Mouse (Mus musculus): ENCODE data around the gene Galnt7. TPM values are rescaled to one million over a fixed set of nuclear protein-coding genes. Genes with fewer than 3 reads are reported as not detected.

Galnt7 gene
- total and polyA plus RNA-seq, 3 experiments = 11.1 to 138 (median 18.5) TPM

DNA sequence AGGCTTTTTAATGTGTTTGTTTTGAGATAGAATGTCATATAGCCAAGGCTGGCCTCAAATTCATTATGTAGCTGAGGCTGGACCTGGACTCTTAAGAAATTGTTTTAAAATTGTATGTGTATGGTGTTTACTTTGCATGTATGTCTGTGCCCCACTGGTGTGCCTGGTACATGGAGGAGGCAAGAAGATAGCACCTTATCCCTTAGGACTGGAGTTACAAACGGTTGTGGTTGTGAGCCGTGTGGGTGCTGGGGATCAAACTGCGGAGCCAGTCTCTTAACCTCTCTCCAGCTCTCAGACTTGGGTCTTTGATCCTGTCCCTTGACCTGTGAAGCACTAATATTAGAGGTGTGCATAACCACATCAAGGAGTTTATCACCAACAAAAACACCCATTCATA lies 106.0 kb downstream of the Galnt7 start:
- H3K79me2 ChIP-seq (ENCODE audit: control insufficient read depth, insufficient read depth, low read length, poor library complexity) = no peaks in the 10 kb centered on the region
- H3K9me3 ChIP-seq (replicated peaks; ENCODE audit: insufficient read depth, low read length) = no peaks in the 10 kb centered on the region
- H3K27ac ChIP-seq (ENCODE audit: control insufficient read depth, low read depth, low read length) = no peak overlapping the region
- H3K4me1 ChIP-seq (ENCODE audit: control insufficient read depth in 1 of 2, insufficient read depth in 2 of 2, low read length in 2 of 2) = peaks cover 5 to 10% of the 10 kb centered on the region in 2 experiments
- no peak overlapping the region for H3K9ac ChIP-seq (ENCODE audit: control insufficient read depth, low read depth, low read length, poor library complexity, severe bottlenecking)
- no peak for DNase-seq (ENCODE audit: low read depth, low spot score)
- peaks cover 0 to 13% of the 10 kb centered on the region in 2 experiments; a peak in 3 of 4 replicates for H3K36me3 ChIP-seq (ENCODE audit: control insufficient read depth in 1 of 2, insufficient read depth in 2 of 2, low read length in 2 of 2)
- TF ChIP-seq MAZ (IDR thresholded peaks at IDR 0.05; ENCODE audit: low read depth, low read length) = no peak
- no peak for TF ChIP-seq MYB (IDR thresholded peaks at IDR 0.05; ENCODE audit: low read depth, low read length)
- no peak for TF ChIP-seq JUND (IDR thresholded peaks at IDR 0.05; ENCODE audit: low read depth, low read length)
- no peak overlapping the region for H3K4me3 ChIP-seq (ENCODE audit: control insufficient read depth in 1 of 2, insufficient read depth in 1 of 2, low read depth in 2 of 2, low read length in 2 of 2)
- H3K27me3 ChIP-seq (ENCODE audit: control insufficient read depth in 1 of 2, insufficient read depth in 2 of 2, low read length in 2 of 2) = no peaks in the 10 kb centered on the region

- no peak for DNase-seq (ENCODE audit: low read depth, low spot score)
- Histone ChIP-seq H3K36me3 (ENCODE audit: control insufficient read depth in 1 of 2, insufficient read depth in 2 of 2, low read length in 2 of 2) (peaks cover 0 to 10% of the 10 kb centered on the region in 2 experiments; a peak in 3 of 4 replicates), H3K9ac (ENCODE audit: control insufficient read depth, low read depth, low read length, poor library complexity, severe bottlenecking) (no peak overlapping the region), H3K4me3 (ENCODE audit: control insufficient read depth in 1 of 2, insufficient read depth in 1 of 2, low read depth in 2 of 2, low read length in 2 of 2) (no peak overlapping the region), H3K27me3 (ENCODE audit: control insufficient read depth in 1 of 2, insufficient read depth in 2 of 2, low read length in 2 of 2) (no peaks in the 10 kb centered on the region), H3K79me2 (ENCODE audit: control insufficient read depth, insufficient read depth, low read length, poor library complexity) (no peaks in the 10 kb centered on the region), H3K4me1 (ENCODE audit: control insufficient read depth in 1 of 2, insufficient read depth in 2 of 2, low read length in 2 of 2) (peaks cover 2 to 6% of the 10 kb centered on the region in 2 experiments; a peak in 3 of 4 replicates), H3K9me3 (replicated peaks; ENCODE audit: insufficient read depth, low read length) (no peaks in the 10 kb centered on the region), H3K27ac (ENCODE audit: control insufficient read depth, low read depth, low read length) (no peak overlapping the region)
- no peak for TF ChIP-seq ELF1 (IDR thresholded peaks at IDR 0.05; ENCODE audit: low read depth, low read length)
- TF ChIP-seq EP300 (IDR thresholded peaks at IDR 0.05; ENCODE audit: low read depth in 1 of 2, low read length in 2 of 2) = peak in 1 of 2 experiments; percentile 21; a peak in 1 of 4 replicates
Measured at GRCm38 (mm10) chr8:57546401-57546800, 106.4 kb downstream of the Galnt7 start.

DNA sequence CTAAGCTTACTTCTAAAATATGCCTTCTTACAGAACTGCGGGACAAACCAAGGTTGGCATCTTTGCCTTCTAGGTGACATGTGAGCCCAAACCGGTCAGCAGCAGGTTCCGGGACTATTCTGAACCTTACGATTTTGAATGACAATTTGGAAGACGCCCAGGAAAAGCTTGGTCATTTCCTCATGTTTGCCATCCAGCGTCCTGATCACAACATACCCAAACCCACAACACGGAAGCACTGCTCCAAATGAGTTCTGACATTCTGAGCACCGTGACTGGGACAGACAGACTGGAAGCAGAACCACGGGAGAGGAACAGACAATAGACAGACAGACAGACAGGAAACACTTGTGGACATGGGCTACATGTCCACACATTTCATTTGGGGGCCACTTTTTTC lies 111.4 kb downstream of the Galnt7 start:
- no peak overlapping the region for H3K9ac ChIP-seq (ENCODE audit: control insufficient read depth, low read depth, low read length, poor library complexity, severe bottlenecking)
- H3K79me2 ChIP-seq (ENCODE audit: control insufficient read depth, insufficient read depth, low read length, poor library complexity) = no peaks in the 10 kb centered on the region
- peaks cover 0 to under 1% of the 10 kb centered on the region in 2 experiments; a peak in 3 of 4 replicates for H3K36me3 ChIP-seq (ENCODE audit: control insufficient read depth in 1 of 2, insufficient read depth in 2 of 2, low read length in 2 of 2)
- no peaks in the 10 kb centered on the region for H3K27me3 ChIP-seq (ENCODE audit: control insufficient read depth in 1 of 2, insufficient read depth in 2 of 2, low read length in 2 of 2)
- no peak for DNase-seq (ENCODE audit: low read depth, low spot score)
- no peak overlapping the region for H3K4me3 ChIP-seq (ENCODE audit: control insufficient read depth in 1 of 2, insufficient read depth in 1 of 2, low read depth in 2 of 2, low read length in 2 of 2)
- H3K4me1 ChIP-seq (ENCODE audit: control insufficient read depth in 1 of 2, insufficient read depth in 2 of 2, low read length in 2 of 2) = peaks cover 0 to under 1% of the 10 kb centered on the region in 2 experiments; a peak in 1 of 4 replicates
- no peak overlapping the region for H3K27ac ChIP-seq (ENCODE audit: control insufficient read depth, low read depth, low read length)
- TF ChIP-seq RAD21 (IDR thresholded peaks at IDR 0.05; ENCODE audit: low read depth, low read length) (no peak), HCFC1 (IDR thresholded peaks at IDR 0.05; ENCODE audit: low read depth, low read length) (no peak), SMC3 (IDR thresholded peaks at IDR 0.05; ENCODE audit: low read depth, low read length) (no peak)
- no peaks in the 10 kb centered on the region for H3K9me3 ChIP-seq (replicated peaks; ENCODE audit: insufficient read depth, low read length)

GRCm38 (mm10) chr8:57540951-57541350 lies 111.9 kb downstream of the Galnt7 start:
- no peaks in the 10 kb centered on the region for H3K4me1 ChIP-seq (ENCODE audit: control insufficient read depth in 1 of 2, insufficient read depth in 2 of 2, low read length in 2 of 2)
- H3K36me3 ChIP-seq (ENCODE audit: control insufficient read depth in 1 of 2, insufficient read depth in 2 of 2, low read length in 2 of 2) = no peaks in the 10 kb centered on the region; a peak in 1 of 4 replicates
- no peak overlapping the region for H3K9ac ChIP-seq (ENCODE audit: control insufficient read depth, low read depth, low read length, poor library complexity, severe bottlenecking)
- no peaks in the 10 kb centered on the region for H3K9me3 ChIP-seq (replicated peaks; ENCODE audit: insufficient read depth, low read length)
- H3K79me2 ChIP-seq (ENCODE audit: control insufficient read depth, insufficient read depth, low read length, poor library complexity) = no peaks in the 10 kb centered on the region
- TF ChIP-seq JUND (IDR thresholded peaks at IDR 0.05; ENCODE audit: low read depth, low read length) = no peak
- no peak for TF ChIP-seq ELF1 (IDR thresholded peaks at IDR 0.05; ENCODE audit: low read depth, low read length)
- no peak for TF ChIP-seq MAZ (IDR thresholded peaks at IDR 0.05; ENCODE audit: low read depth, low read length)
- no peak for TF ChIP-seq GATA1 (IDR thresholded peaks at IDR 0.05; ENCODE audit: low read depth, low read length)
- TF ChIP-seq SMC3 (IDR thresholded peaks at IDR 0.05; ENCODE audit: low read depth, low read length) = no peak
- no peak for TF ChIP-seq SIN3A (IDR thresholded peaks at IDR 0.05; ENCODE audit: low read length)
- TF ChIP-seq TCF12 (IDR thresholded peaks at IDR 0.05; ENCODE audit: low read depth, low read length) = no peak
- TF ChIP-seq CHD2 (IDR thresholded peaks at IDR 0.05; ENCODE audit: low read length) = no peak
- TF ChIP-seq MYB (IDR thresholded peaks at IDR 0.05; ENCODE audit: low read depth, low read length) = no peak
- no peak for TF ChIP-seq POLR2A (IDR thresholded peaks at IDR 0.05; ENCODE audit: control insufficient read depth in 1 of 2, insufficient read depth in 1 of 2, low read depth in 1 of 2, low read length in 2 of 2, poor library complexity in 1 of 2)
- no peak for TF ChIP-seq MEF2A (IDR thresholded peaks at IDR 0.05; ENCODE audit: extremely low read depth, insufficient replicate concordance, low read depth, low read length, poor library complexity, severe bottlenecking)
- no peak overlapping the region for H3K27ac ChIP-seq (ENCODE audit: control insufficient read depth, low read depth, low read length)
- no peak overlapping the region for H3K4me3 ChIP-seq (ENCODE audit: control insufficient read depth in 1 of 2, insufficient read depth in 1 of 2, low read depth in 2 of 2, low read length in 2 of 2)
- DNase-seq (ENCODE audit: low read depth, low spot score) = no peak
- H3K27me3 ChIP-seq (ENCODE audit: control insufficient read depth in 1 of 2, insufficient read depth in 2 of 2, low read length in 2 of 2) = no peaks in the 10 kb centered on the region

Measured in MEL (cell line).